Mouse (Mus musculus): ENCODE measurements at regions not wholly inside any gene's neighbourhood (a gene's known extent, or its start where the extent isn't known, plus 50 kb on each side); places are given as distances from the start of the nearest gene placed in this dataset.

DNA sequence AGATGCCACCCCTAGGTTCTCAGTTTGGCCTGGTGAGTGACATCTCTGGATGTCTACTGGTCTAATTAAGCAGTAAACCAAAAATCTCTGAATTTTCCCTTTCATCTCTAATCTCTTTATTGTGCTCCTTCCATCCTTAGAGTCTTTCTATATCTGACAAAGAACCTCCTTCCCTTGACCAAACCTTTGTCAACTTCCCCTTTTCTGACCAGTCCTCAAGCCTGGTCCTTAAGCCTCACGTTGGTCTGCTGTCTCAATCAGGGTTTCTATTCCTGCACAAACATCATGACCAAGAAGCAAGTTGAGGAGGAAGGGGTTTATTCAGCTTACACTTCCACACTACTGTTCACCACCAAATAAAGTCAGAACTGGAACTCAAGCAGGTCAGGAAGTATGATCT, 116.4 kb upstream of the Tab2 start:
- H3K27ac ChIP-seq (ENCODE audit: poor library complexity, severe bottlenecking): no peak overlapping the region
- peaks cover 13% of the 10 kb centered on the region for H3K4me1 ChIP-seq (replicated peaks)
- no peak overlapping the region for H3K4me3 ChIP-seq
- H3K4me2 ChIP-seq: no peak overlapping the region
- ATAC-seq (ENCODE audit: insufficient number of reproducible peaks, low FRiP score): no peak
- H3K27me3 ChIP-seq (replicated peaks): no peaks in the 10 kb centered on the region
- 86% methylated on average over 1 of the region's 1 CpGs for WGBS
- no peak overlapping the region for H3K9ac ChIP-seq
- no peaks in the 10 kb centered on the region for H3K36me3 ChIP-seq
- H3K9me3 ChIP-seq (replicated peaks): no peaks in the 10 kb centered on the region

DNA sequence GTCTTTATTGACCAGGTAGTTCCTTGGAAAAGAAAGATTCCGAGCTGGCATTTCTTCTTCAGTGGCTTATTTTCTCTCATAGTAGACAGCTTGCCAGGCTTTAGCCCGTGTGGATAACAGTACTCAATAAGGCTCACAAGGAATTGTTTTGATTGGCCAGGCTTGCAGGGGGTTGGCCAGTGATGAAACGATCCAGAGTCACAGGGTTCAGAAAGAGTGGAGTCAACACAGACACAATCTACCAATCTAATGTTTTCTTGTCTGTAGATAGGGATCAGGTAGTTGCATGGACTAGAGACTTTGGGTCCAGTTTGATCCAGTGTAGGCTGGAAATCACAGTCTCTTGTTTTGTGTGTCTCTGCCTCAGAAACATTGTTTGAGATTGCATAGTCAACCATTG, 115.8 kb upstream of the Tab2 start:
- 53% methylated on average over 3 of the region's 3 CpGs for WGBS
- no peaks in the 10 kb centered on the region for H3K9me3 ChIP-seq (replicated peaks)
- no peak overlapping the region for H3K4me2 ChIP-seq
- H3K36me3 ChIP-seq: no peaks in the 10 kb centered on the region
- ATAC-seq (ENCODE audit: insufficient number of reproducible peaks, low FRiP score): no peak; the same call in 1 of the 2 replicates
- no peak overlapping the region for H3K9ac ChIP-seq
- H3K4me1 ChIP-seq (replicated peaks): peaks cover 8% of the 10 kb centered on the region
- H3K27ac ChIP-seq (ENCODE audit: poor library complexity, severe bottlenecking): no peak overlapping the region
- no peak overlapping the region for H3K4me3 ChIP-seq
- H3K27me3 ChIP-seq (replicated peaks): no peaks in the 10 kb centered on the region

DNA sequence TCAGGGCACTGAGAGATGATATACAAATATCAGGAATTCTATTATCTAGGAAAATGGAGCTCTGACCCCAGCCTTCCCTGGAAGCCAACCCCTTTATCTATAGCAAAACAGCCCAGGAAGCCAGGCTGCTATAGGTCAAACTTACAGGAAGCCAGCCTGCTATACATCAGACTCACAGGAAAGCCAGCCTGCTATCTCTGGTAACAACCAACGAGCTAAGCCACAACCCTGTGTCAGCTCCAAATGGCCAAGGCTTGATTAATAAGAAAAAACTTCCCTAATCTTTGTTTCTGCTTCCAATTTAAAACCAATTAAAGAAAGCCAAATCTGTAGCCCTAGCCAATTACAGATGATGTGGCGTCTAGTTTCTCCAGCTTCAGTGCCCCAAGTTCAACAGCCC, 114.4 kb upstream of the Tab2 start:
- Histone ChIP-seq H3K27me3 (replicated peaks) (no peaks in the 10 kb centered on the region), H3K27ac (ENCODE audit: poor library complexity, severe bottlenecking) (no peak overlapping the region; the same call in 1 of the 2 replicates), H3K4me3 (no peak overlapping the region), H3K9ac (no peak overlapping the region), H3K4me2 (no peak overlapping the region), H3K36me3 (no peaks in the 10 kb centered on the region), H3K9me3 (replicated peaks) (no peaks in the 10 kb centered on the region), H3K4me1 (replicated peaks) (peaks cover 8% of the 10 kb centered on the region)
- peak; percentile 63; the same call in 1 of the 2 replicates for ATAC-seq (ENCODE audit: insufficient number of reproducible peaks, low FRiP score)
- 43% methylated on average over 2 of the region's 2 CpGs for WGBS

DNA sequence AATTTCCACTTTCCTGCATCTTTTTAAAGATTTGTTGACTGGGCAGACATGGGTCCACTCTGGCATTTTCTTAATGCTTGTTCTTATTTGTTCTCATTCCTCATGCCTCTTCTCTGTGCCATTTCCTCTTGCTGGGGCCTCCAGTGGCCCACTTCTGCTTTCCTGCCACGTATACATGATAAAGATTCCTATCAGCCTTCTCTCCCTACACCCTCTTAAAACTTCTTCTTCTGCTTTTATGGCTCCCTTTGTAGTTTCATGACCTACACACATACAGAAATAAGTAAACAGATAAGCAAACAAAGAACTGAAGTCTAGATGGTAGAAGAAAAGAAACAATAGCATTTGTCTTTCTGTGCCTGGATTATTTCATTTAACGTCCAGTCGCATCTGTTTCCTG, 110.9 kb upstream of the Tab2 start:
- H3K4me3 ChIP-seq: no peak overlapping the region
- no peak for ATAC-seq (ENCODE audit: insufficient number of reproducible peaks, low FRiP score)
- peaks cover 7% of the 10 kb centered on the region for H3K4me1 ChIP-seq (replicated peaks)
- H3K4me2 ChIP-seq: no peak overlapping the region
- H3K9me3 ChIP-seq (replicated peaks): no peaks in the 10 kb centered on the region
- no peak overlapping the region for H3K9ac ChIP-seq
- H3K36me3 ChIP-seq: no peaks in the 10 kb centered on the region
- H3K27me3 ChIP-seq (replicated peaks): no peaks in the 10 kb centered on the region
- 66% methylated on average over 3 of the region's 3 CpGs for WGBS
- no peak overlapping the region for H3K27ac ChIP-seq (ENCODE audit: poor library complexity, severe bottlenecking)

DNA sequence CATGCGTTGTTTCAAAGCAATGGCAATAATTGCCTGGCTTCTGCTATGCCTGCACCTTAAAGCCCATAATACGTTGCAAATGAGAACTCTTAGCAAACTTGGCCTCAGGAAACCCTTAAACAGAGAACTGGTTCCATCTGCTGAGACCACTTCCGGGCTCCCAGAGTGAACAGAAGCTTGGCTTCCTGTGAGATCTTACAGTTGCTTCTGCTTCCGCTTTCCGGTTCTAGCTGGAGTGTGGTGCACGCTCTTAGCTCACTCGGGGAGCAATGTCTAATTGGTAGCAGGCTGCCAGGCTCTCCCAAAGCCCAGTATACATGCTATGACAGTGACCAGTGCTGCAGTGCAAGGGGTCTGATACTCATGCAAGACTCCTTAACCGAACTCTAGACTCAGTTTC, 109.7 kb upstream of the Tab2 start:
- no peak overlapping the region for H3K4me2 ChIP-seq
- no peak overlapping the region for H3K9ac ChIP-seq
- no peaks in the 10 kb centered on the region for H3K9me3 ChIP-seq (replicated peaks)
- no peak overlapping the region for H3K27ac ChIP-seq (ENCODE audit: poor library complexity, severe bottlenecking)
- ATAC-seq (ENCODE audit: insufficient number of reproducible peaks, low FRiP score): no peak
- no peaks in the 10 kb centered on the region for H3K36me3 ChIP-seq
- no peak overlapping the region for H3K4me3 ChIP-seq
- no peaks in the 10 kb centered on the region for H3K27me3 ChIP-seq (replicated peaks)
- H3K4me1 ChIP-seq (replicated peaks): peaks cover 3% of the 10 kb centered on the region
- WGBS: 70% methylated on average over 8 of the region's 8 CpGs

DNA sequence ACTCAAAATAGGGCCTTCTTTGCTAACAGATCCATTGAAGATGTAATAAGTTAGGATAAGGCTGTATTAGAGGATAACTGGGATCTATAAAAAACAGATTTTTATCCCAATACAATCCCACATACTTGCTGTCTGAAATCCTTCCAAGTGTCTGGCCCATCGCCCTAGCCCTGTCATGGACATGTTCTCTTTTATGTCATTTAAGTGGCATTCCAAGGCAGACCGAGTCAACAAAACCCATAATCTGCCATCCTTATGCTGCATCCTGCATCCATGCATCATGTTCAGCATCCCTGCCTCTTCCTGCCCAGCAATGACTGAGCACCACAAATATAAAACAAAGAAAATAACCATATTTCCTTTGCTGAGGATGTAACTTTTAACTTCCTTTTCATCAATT, 108.3 kb upstream of the Tab2 start:
- Histone ChIP-seq H3K4me3 (no peak overlapping the region), H3K36me3 (no peaks in the 10 kb centered on the region), H3K27me3 (replicated peaks) (no peaks in the 10 kb centered on the region), H3K9ac (no peak overlapping the region), H3K4me2 (no peak overlapping the region), H3K9me3 (replicated peaks) (no peaks in the 10 kb centered on the region), H3K4me1 (replicated peaks) (no peaks in the 10 kb centered on the region), H3K27ac (ENCODE audit: poor library complexity, severe bottlenecking) (no peak overlapping the region)
- no peak for ATAC-seq (ENCODE audit: insufficient number of reproducible peaks, low FRiP score)
- 75% methylated on average over 2 of the region's 2 CpGs for WGBS

DNA sequence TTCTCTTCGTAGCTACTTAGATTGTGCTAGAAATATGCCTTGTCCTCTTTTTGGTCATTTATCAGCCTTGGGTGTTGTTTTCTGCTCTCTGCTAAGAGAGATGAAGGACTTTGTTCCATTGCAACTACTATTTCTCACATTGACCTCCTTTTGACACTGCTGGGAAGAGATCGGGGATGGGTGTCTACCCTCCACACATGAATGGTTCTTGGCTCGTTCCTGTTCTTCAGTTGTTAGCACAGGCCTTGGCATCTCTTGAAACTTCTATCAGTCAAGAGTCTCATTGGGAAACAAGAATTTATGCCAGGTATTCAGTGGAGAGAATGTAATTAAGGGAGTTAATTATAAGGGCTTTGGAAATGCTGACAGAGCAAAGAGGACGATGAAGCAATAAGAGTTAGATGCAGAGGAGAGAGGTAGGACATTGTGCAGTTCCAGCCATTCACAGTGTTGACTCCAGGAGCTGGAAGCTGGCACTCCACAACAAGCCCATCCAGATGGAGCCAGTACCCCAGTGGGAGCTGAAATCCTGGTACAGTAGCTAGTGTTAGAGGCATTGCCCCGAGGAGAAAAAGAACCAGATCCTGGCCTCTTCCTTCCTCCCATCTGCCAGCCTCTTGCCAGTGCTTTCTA, 107.5 kb upstream of the Tab2 start:
- no peak overlapping the region for H3K9ac ChIP-seq
- no peaks in the 10 kb centered on the region for H3K9me3 ChIP-seq (replicated peaks)
- no peaks in the 10 kb centered on the region for H3K27me3 ChIP-seq (replicated peaks)
- ATAC-seq (ENCODE audit: insufficient number of reproducible peaks, low FRiP score): no peak
- no peak overlapping the region for H3K4me3 ChIP-seq
- 81% methylated on average over 5 of the region's 5 CpGs for WGBS
- H3K4me2 ChIP-seq: no peak overlapping the region
- no peaks in the 10 kb centered on the region for H3K4me1 ChIP-seq (replicated peaks)
- no peaks in the 10 kb centered on the region for H3K36me3 ChIP-seq
- no peak overlapping the region for H3K27ac ChIP-seq (ENCODE audit: poor library complexity, severe bottlenecking)

DNA sequence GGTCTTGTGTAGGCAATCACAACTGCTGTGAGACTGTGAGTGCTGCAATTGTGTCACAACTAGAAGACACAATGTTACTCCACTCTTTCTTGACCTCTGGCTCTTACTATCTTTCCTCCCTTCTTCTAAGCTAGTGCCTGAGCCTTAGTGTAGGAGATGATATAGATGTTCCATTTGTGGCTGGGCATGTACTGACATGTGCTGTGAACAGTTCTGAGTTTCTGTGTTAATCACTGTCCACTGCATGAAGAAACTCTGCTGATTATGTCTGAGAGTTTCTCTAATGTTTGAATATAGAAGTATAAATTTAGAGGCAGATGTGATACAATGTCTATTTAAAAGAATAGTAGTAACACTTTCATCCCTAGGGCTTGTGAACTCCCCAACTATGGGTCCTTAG, 105.0 kb upstream of the Tab2 start:
- Histone ChIP-seq H3K36me3 (no peaks in the 10 kb centered on the region), H3K4me1 (replicated peaks) (no peaks in the 10 kb centered on the region), H3K4me2 (no peak overlapping the region), H3K27ac (ENCODE audit: poor library complexity, severe bottlenecking) (no peak overlapping the region), H3K9ac (no peak overlapping the region), H3K27me3 (replicated peaks) (no peaks in the 10 kb centered on the region), H3K9me3 (replicated peaks) (no peaks in the 10 kb centered on the region), H3K4me3 (no peak overlapping the region)
- ATAC-seq (ENCODE audit: insufficient number of reproducible peaks, low FRiP score): no peak

DNA sequence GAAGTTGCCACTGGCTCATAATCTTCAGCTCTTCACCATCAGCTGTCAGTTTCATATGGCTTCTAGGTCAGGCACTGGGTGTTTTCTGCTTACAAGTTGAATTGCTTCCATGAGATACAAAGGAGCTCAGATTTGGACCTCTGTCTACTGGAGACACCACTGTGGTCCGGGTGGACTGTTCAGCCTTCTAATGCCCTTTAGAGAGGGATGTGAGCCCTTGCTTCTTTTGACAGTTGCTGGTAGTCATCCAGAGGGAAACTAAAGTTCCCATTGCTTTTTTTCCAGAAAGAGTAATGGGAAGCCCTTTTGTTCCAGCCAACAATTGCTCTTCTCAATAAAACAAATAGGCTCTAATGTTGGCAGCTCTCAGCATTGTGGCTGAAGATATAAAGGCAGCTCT, 103.7 kb upstream of the Tab2 start:
- Histone ChIP-seq H3K27me3 (replicated peaks) (no peaks in the 10 kb centered on the region), H3K9me3 (replicated peaks) (no peaks in the 10 kb centered on the region), H3K4me1 (replicated peaks) (no peaks in the 10 kb centered on the region), H3K9ac (no peak overlapping the region), H3K27ac (ENCODE audit: poor library complexity, severe bottlenecking) (no peak overlapping the region), H3K4me2 (no peak overlapping the region), H3K4me3 (no peak overlapping the region), H3K36me3 (no peaks in the 10 kb centered on the region)
- ATAC-seq (ENCODE audit: insufficient number of reproducible peaks, low FRiP score): no peak
- 81% methylated on average over 1 of the region's 1 CpGs for WGBS

DNA sequence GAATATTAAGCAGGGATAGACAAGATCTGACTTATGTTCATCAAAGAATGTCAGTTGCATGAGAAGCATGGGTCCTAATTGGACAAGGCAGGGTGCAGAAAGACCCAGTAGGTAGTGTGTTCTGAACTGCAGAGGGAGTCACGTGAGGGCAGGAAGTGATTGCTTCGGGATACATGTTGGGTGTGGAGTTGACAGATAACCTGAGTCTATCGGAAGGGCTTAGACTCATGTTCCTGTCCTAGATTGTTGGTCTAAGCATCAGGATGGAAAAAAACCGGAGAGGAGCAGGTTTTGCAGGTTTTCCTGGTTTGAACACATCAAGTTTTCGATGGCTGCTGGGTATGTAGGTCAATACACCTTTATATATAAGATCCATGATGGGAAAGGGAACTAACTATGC, 101.8 kb upstream of the Tab2 start:
- H3K9ac ChIP-seq: no peak overlapping the region
- no peaks in the 10 kb centered on the region for H3K4me1 ChIP-seq (replicated peaks)
- ATAC-seq (ENCODE audit: insufficient number of reproducible peaks, low FRiP score): no peak
- H3K9me3 ChIP-seq (replicated peaks): no peaks in the 10 kb centered on the region
- WGBS: 65% methylated on average over 5 of the region's 5 CpGs
- no peak overlapping the region for H3K4me3 ChIP-seq
- no peaks in the 10 kb centered on the region for H3K27me3 ChIP-seq (replicated peaks)
- no peaks in the 10 kb centered on the region for H3K36me3 ChIP-seq
- H3K4me2 ChIP-seq: no peak overlapping the region
- H3K27ac ChIP-seq (ENCODE audit: poor library complexity, severe bottlenecking): no peak overlapping the region

DNA sequence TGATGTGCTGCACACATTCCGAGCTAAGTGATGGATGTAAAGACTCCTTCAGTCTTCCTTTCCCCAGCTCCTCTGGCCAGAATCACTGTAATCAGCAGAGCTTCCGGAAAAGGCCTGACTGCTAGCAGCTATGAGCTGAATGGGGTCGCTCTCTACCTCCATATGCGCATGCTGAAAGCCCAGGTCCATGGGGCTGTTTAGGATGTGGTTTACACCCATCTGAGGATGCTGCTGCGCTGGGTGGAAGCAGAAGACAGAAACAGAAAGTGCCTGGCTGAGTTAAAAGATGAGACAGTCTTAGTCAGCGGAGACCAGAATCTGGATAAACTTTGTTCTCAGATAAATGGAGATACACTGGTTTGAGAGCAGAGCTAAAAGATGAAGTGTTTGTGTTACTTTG, 99.3 kb upstream of the Tab2 start:
- H3K27me3 ChIP-seq (replicated peaks): no peaks in the 10 kb centered on the region
- no peak overlapping the region for H3K4me3 ChIP-seq
- no peak overlapping the region for H3K4me2 ChIP-seq
- no peaks in the 10 kb centered on the region for H3K9me3 ChIP-seq (replicated peaks)
- no peaks in the 10 kb centered on the region for H3K4me1 ChIP-seq (replicated peaks)
- 57% methylated on average over 6 of the region's 6 CpGs for WGBS
- ATAC-seq (ENCODE audit: insufficient number of reproducible peaks, low FRiP score): no peak
- no peaks in the 10 kb centered on the region for H3K36me3 ChIP-seq
- no peak overlapping the region for H3K9ac ChIP-seq
- H3K27ac ChIP-seq (ENCODE audit: poor library complexity, severe bottlenecking): no peak overlapping the region

DNA sequence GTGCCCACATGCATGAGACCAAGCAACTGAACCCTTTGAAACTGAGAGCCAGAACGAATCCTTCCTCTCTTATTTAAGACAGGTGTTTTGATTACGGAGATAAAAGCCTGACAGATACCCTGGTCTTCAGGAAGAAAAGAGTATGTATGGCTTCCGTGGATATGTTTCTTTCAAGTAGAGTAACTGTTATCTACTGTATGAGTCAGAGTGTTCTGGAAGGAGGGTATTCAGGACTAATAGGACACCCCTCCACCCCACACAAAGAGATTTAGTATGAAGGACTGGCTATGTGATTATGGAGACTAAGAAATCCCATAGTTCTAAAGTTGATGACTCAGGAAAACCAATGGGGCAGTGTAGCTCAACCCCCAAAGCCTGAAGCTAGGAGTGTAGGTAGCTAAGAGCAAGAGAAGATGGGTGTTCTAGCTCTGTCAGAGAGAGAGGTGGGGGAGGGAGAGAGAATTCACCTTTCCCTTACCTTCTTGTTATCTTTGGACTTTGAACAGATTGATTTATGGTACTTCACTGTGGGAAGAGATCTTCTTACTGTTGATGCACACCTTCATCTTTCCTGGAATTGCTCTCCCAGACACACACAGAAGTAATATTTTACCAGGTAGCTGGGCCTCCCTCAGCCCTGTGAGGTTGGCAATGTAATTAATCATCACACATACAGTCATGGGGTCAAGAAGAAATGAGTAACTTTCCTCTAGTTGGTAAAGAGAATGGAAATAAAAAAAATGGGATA, 87.6 kb upstream of the Tab2 start:
- 75% methylated on average over 3 of the region's 3 CpGs for WGBS
- Histone ChIP-seq H3K9me3 (replicated peaks) (no peaks in the 10 kb centered on the region), H3K27me3 (replicated peaks) (no peaks in the 10 kb centered on the region), H3K4me1 (replicated peaks) (0 out of 2 replicates have a peak, but pooled peaks cover 7% of the 10 kb centered on the region), H3K27ac (ENCODE audit: poor library complexity, severe bottlenecking) (no peak overlapping the region), H3K4me3 (no peak overlapping the region), H3K4me2 (no peak overlapping the region), H3K9ac (no peak overlapping the region), H3K36me3 (no peaks in the 10 kb centered on the region)
- ATAC-seq (ENCODE audit: insufficient number of reproducible peaks, low FRiP score): no peak
